Comparison of ENCODE assay signal across 15 mouse cellular contexts in genomic region chr2:31825469-31825911, GRCm38 (mm10). TPM values are rescaled to one million over a fixed set of nuclear protein-coding genes. Genes with fewer than 3 reads are reported as not detected.
DNase-seq lines count a peak whose midpoint lies in the region; ATAC-seq and TF ChIP-seq lines count a peak whose summit lies in the region.
"Had no signal": no experiment of that assay in that cellular context is flagged by ENCODE, and none has a peak within 500 bp of the region (broad histone marks: within the 10 kb centered on the region; RNA-seq: fewer than 3 reads in every experiment).

No protein-coding gene starts in this region.

- peak; percentile 35 for DNase-seq in lung, embryonic 14.5 days
- no peak for DNase-seq in lung, postnatal 0 days (ENCODE audit: low spot score)
- DNase-seq in R1 (ENCODE audit: low read depth, low spot score), result peak; percentile 21
- DNase-seq in cerebellum, adult 8-10 months, result peak; percentile 31
- peak; percentile 52 for DNase-seq in thymus, postnatal 25 days
- DNase-seq in kidney, postnatal 36 days, result no peak
- DNase-seq in frontal cortex, postnatal 10 days (ENCODE audit: low spot score in 2 of 2), result no peak
- DNase-seq: adrenal gland, postnatal 10 days; heart, postnatal 14 days had no signal

- peaks cover 18% of the 10 kb centered on the region for H3K27me3 ChIP-seq in lung, embryonic 14.5 days (ENCODE audit: insufficient read depth, low read length)
- 0 out of 2 replicates have a peak, but pooled peaks cover 7% of the 10 kb centered on the region for H3K27me3 ChIP-seq in lung, postnatal 0 days (replicated peaks; ENCODE audit: insufficient read depth, low read length)

- no peak for ATAC-seq in lung, embryonic 14.5 days (ENCODE audit: insufficient read depth)
- no peak for ATAC-seq in lung, postnatal 0 days
- ATAC-seq: hindbrain, embryonic 16.5 days; liver, embryonic 12.5 days; midbrain, embryonic 16.5 days had no signal

- H3K36me3 ChIP-seq in lung, embryonic 14.5 days (ENCODE audit: insufficient read depth), result no peaks in the 10 kb centered on the region
- H3K36me3 ChIP-seq in lung, postnatal 0 days (ENCODE audit: insufficient read depth, low read length), result no peaks in the 10 kb centered on the region
- H3K36me3 ChIP-seq: embryonic facial prominence, embryonic 12.5 days; liver, embryonic 12.5 days; neural tube, embryonic 12.5 days had no signal

- H3K4me2 ChIP-seq in lung, embryonic 14.5 days, result no peak overlapping the region
- H3K4me2 ChIP-seq in lung, postnatal 0 days (replicated peaks; ENCODE audit: low read depth, low read length), result no peak overlapping the region
- H3K4me2 ChIP-seq: embryonic facial prominence, embryonic 12.5 days; liver, embryonic 12.5 days; neural tube, embryonic 12.5 days had no signal

- 67% methylated on average over 16 of the region's 16 CpGs for WGBS in lung, embryonic 14.5 days
- WGBS in lung, postnatal 0 days, result 59% methylated on average over 16 of the region's 16 CpGs

- no peak overlapping the region for H3K4me3 ChIP-seq in lung, embryonic 14.5 days (ENCODE audit: low read depth, low read length)
- H3K4me3 ChIP-seq in lung, postnatal 0 days (ENCODE audit: low read depth, low read length), result no peak overlapping the region
- H3K4me3 ChIP-seq: embryonic facial prominence, embryonic 12.5 days; liver, embryonic 12.5 days; neural tube, embryonic 12.5 days had no signal

- no peak for TF ChIP-seq CTCF in lung, embryonic 14.5 days (IDR thresholded peaks at IDR 0.05; ENCODE audit: low read depth)
- no peak for TF ChIP-seq CTCF in lung, postnatal 0 days (IDR thresholded peaks at IDR 0.05)

- no peak for TF ChIP-seq EP300 in lung, postnatal 0 days (IDR thresholded peaks at IDR 0.05)

- H3K4me1 ChIP-seq in lung, embryonic 14.5 days (ENCODE audit: insufficient read depth), result peaks cover 2% of the 10 kb centered on the region; the same call in 1 of the 2 replicates
- no peaks in the 10 kb centered on the region; the same call in 1 of the 2 replicates for H3K4me1 ChIP-seq in lung, postnatal 0 days (ENCODE audit: insufficient read depth, low read depth, low read length)

- H3K9ac ChIP-seq in lung, embryonic 14.5 days, result no peak overlapping the region
- H3K9ac ChIP-seq in lung, postnatal 0 days (replicated peaks; ENCODE audit: low read depth), result no peak overlapping the region
- H3K9ac ChIP-seq: embryonic facial prominence, embryonic 12.5 days; liver, embryonic 12.5 days; neural tube, embryonic 12.5 days had no signal

- H3K9me3 ChIP-seq in lung, embryonic 14.5 days (ENCODE audit: low read depth, low read length), result no peaks in the 10 kb centered on the region
- H3K9me3 ChIP-seq in lung, postnatal 0 days (ENCODE audit: low read length), result no peaks in the 10 kb centered on the region
- H3K9me3 ChIP-seq: embryonic facial prominence, embryonic 12.5 days; liver, embryonic 12.5 days; neural tube, embryonic 12.5 days had no signal

- no peak overlapping the region for H3K27ac ChIP-seq in lung, embryonic 14.5 days (ENCODE audit: low read depth)
- no peak overlapping the region for H3K27ac ChIP-seq in lung, postnatal 0 days (ENCODE audit: low read length)
- H3K27ac ChIP-seq: embryonic facial prominence, embryonic 12.5 days; liver, embryonic 12.5 days; neural tube, embryonic 12.5 days had no signal

RNA-seq across cellular contexts. Expression of gene Qrfp, which starts 15.1 kb away (rescaled TPM):
- 0.12 TPM in 1 of 2 replicates, not detected in the other for polyA plus RNA-seq in lung, embryonic 14.5 days (2014; fragmentation: Nextera tagmentation; extraction: Ambion mirVana)
- 0.04 and 0.13 TPM in 2 replicates for polyA plus RNA-seq in lung, postnatal 0 days (2015; fragmentation: Nextera tagmentation; extraction: Ambion mirVana)
- polyA plus RNA-seq: hindbrain, embryonic 16.5 days; stomach, embryonic 16.5 days had no signal

RNA-seq across cellular contexts. Expression of gene Fibcd1, which starts 20.3 kb away (rescaled TPM):
- polyA plus RNA-seq in lung, embryonic 14.5 days (2014; fragmentation: Nextera tagmentation; extraction: Ambion mirVana), result 0.07 TPM in 1 of 2 replicates, not detected in the other
- polyA plus RNA-seq in lung, postnatal 0 days (2015; fragmentation: Nextera tagmentation; extraction: Ambion mirVana), result 0.02 and 0.08 TPM in 2 replicates
- polyA plus RNA-seq: liver, embryonic 12.5 days had no signal

Comparison
In these comparisons a context has a peak if more than half of its experiments do, and no peak if none do; other contexts are left out.
1. DNase-seq: peak in lung, embryonic 14.5 days (single experiment), R1 (single experiment), cerebellum, adult 8-10 months (single experiment) and thymus, postnatal 25 days (single experiment); none in lung, postnatal 0 days (single experiment), kidney, postnatal 36 days (0 of 2) and frontal cortex, postnatal 10 days (0 of 2).